Mouse (Mus musculus) embryonic facial prominence, embryonic 14.5 days (tissue): ENCODE data around the gene Rprd1b. TPM values are rescaled to one million over a fixed set of nuclear protein-coding genes. Genes with fewer than 3 reads are reported as not detected.

Experiments
- ATAC-seq: fragments of 200-750 bp; cut with Nextera tagmentation; 2 replicates; pipeline ENCODE4 v1.8.0; 2017; ENCODE audit warnings: low read depth, moderate number of reproducible peaks, moderate TSS enrichment
- DNase-seq: peaks from one replicate; pipeline ENCODE4 v3.0.0-alpha.2; 2015; ENCODE audit warnings: low spot score
- H3K27ac ChIP-seq: fragments of 300-500 bp; sonication (generic); replicated peaks from 2 replicates; pipeline ENCODE4 v1.5.1; 2014; ENCODE audit warnings: low read depth, mild to moderate bottlenecking, low read length, moderate library complexity
- H3K27me3 ChIP-seq: fragments of 300-500 bp; sonication (generic); replicated peaks from 2 replicates; pipeline ENCODE4 v1.6.1; 2014; ENCODE audit warnings: low read length; ENCODE audit not compliant: control insufficient read depth, insufficient read depth
- H3K36me3 ChIP-seq: fragments of 300-500 bp; sonication (generic); 2 replicates; pipeline ENCODE4 v1.6.1; 2014; ENCODE audit warnings: low read length, mixed read lengths; ENCODE audit not compliant: control insufficient read depth, insufficient read depth
- H3K4me1 ChIP-seq: fragments of 300-500 bp; sonication (generic); 2 replicates; pipeline ENCODE4 v1.6.1; 2014; ENCODE audit warnings: antibody characterized with exemption, low read length; ENCODE audit not compliant: control insufficient read depth, insufficient read depth
- H3K4me2 ChIP-seq: fragments of 300-500 bp; sonication (generic); 2 replicates; pipeline ENCODE4 v1.6.1; 2014; ENCODE audit warnings: low read depth, mild to moderate bottlenecking, low read length, moderate library complexity, mixed read lengths
- H3K4me3 ChIP-seq: fragments of 300-500 bp; sonication (generic); 2 replicates; pipeline ENCODE4 v1.5.1; 2014; ENCODE audit warnings: low read depth, mild to moderate bottlenecking, low read length
- H3K9ac ChIP-seq: fragments of 300-500 bp; sonication (generic); 2 replicates; pipeline ENCODE4 v1.6.1; 2014; ENCODE audit warnings: low read depth, mild to moderate bottlenecking, low read length, moderate library complexity, mixed read lengths
- H3K9me3 ChIP-seq: fragments of 300-500 bp; sonication (generic); 2 replicates; pipeline ENCODE4 v1.6.1; 2016; ENCODE audit warnings: low read length; ENCODE audit not compliant: control insufficient read depth
- WGBS: fragments of 180-500 bp; shearing (Covaris S2); extraction: QIAGEN DNeasy Blood & Tissue Kit; methylation state at CpG from one replicate; pipeline ENCODE4 v1.1.7; 2014; 5-methylcytosine and 5-hydroxymethylcytosine counted together
- polyA plus RNA-seq: library from polyadenylated mRNA; unstranded; fragments of >200 nt; fragmentation: Nextera tagmentation; extraction: Ambion mirVana; gene quantifications from 2 replicates; pipeline ENCODE4 v1.2.1, GENCODE M21; 2014

Gene Rprd1b
- polyA plus RNA-seq, 1 experiment from 2014 or later = 32.8 TPM

- Histone ChIP-seq H3K4me3 (no peak overlapping the region), H3K9ac (no peak overlapping the region), H3K36me3 (no peaks in the 10 kb centered on the region), H3K27ac (peak overlapping the region; percentile 68), H3K27me3 (no peaks in the 10 kb centered on the region), H3K4me2 (peak overlapping the region; percentile 8; the same call in 1 of the 2 replicates), H3K4me1 (peaks cover 23% of the 10 kb centered on the region; the same call in 1 of the 2 replicates), H3K9me3 (no peaks in the 10 kb centered on the region)
- peak; percentile 93 for DNase-seq
- ATAC-seq = peak; percentile 74
- WGBS = 22% methylated on average over 9 of the region's 9 CpGs
These were observed 85.4 kb downstream of the Rprd1b start for GRCm38 (mm10) chr2:158113591-158114257.

GRCm38 (mm10) chr2:158114931-158115330 lies 86.6 kb downstream of the Rprd1b start:
- WGBS = 38% methylated on average over 5 of the region's 5 CpGs
- Histone ChIP-seq H3K27me3 (no peaks in the 10 kb centered on the region), H3K36me3 (no peaks in the 10 kb centered on the region), H3K4me1 (peaks cover 17% of the 10 kb centered on the region; the same call in 1 of the 2 replicates), H3K4me2 (no peak overlapping the region), H3K9me3 (no peaks in the 10 kb centered on the region), H3K27ac (no peak overlapping the region), H3K9ac (no peak overlapping the region), H3K4me3 (no peak overlapping the region)
- DNase-seq (no peak), ATAC-seq (no peak)

- H3K4me2 ChIP-seq = no peak overlapping the region
- no peak overlapping the region for H3K9ac ChIP-seq
- 91% methylated on average over 3 of the region's 3 CpGs for WGBS
- no peaks in the 10 kb centered on the region for H3K36me3 ChIP-seq
- H3K27me3 ChIP-seq = no peaks in the 10 kb centered on the region
- H3K4me1 ChIP-seq = peaks cover 15% of the 10 kb centered on the region; the same call in 1 of the 2 replicates
- no peaks in the 10 kb centered on the region for H3K9me3 ChIP-seq
- DNase-seq = no peak
- H3K27ac ChIP-seq = no peak overlapping the region
- H3K4me3 ChIP-seq = no peak overlapping the region
- ATAC-seq = no peak; the same call in 1 of the 2 replicates
These were observed 87.6 kb downstream of the Rprd1b start for GRCm38 (mm10) chr2:158115838-158116453.

GRCm38 (mm10) chr2:158116653-158117052 lies 88.4 kb downstream of the Rprd1b start:
- Histone ChIP-seq H3K4me1 (peaks cover 15% of the 10 kb centered on the region; the same call in 1 of the 2 replicates), H3K36me3 (no peaks in the 10 kb centered on the region), H3K9me3 (no peaks in the 10 kb centered on the region), H3K9ac (no peak overlapping the region), H3K27me3 (no peaks in the 10 kb centered on the region), H3K4me3 (no peak overlapping the region), H3K27ac (no peak overlapping the region), H3K4me2 (no peak overlapping the region)
- DNase-seq (no peak), ATAC-seq (no peak)
- 57% methylated on average over 6 of the region's 6 CpGs for WGBS

- ATAC-seq (no peak), DNase-seq (no peak)
- Histone ChIP-seq H3K4me1 (peaks cover 5% of the 10 kb centered on the region; the same call in 1 of the 2 replicates), H3K4me3 (no peak overlapping the region), H3K27me3 (no peaks in the 10 kb centered on the region), H3K27ac (no peak overlapping the region), H3K4me2 (no peak overlapping the region), H3K36me3 (no peaks in the 10 kb centered on the region), H3K9ac (no peak overlapping the region), H3K9me3 (no peaks in the 10 kb centered on the region)
- 78% methylated on average over 4 of the region's 4 CpGs for WGBS
These were observed 90.8 kb downstream of the Rprd1b start for GRCm38 (mm10) chr2:158119145-158119544.

- no peak overlapping the region for H3K9ac ChIP-seq
- WGBS = 68% methylated on average over 8 of the region's 8 CpGs
- no peak overlapping the region for H3K4me3 ChIP-seq
- H3K27ac ChIP-seq = no peak overlapping the region
- H3K4me1 ChIP-seq = no peaks in the 10 kb centered on the region
- DNase-seq (no peak), ATAC-seq (no peak)
- no peaks in the 10 kb centered on the region for H3K27me3 ChIP-seq
- H3K9me3 ChIP-seq = no peaks in the 10 kb centered on the region
- no peak overlapping the region for H3K4me2 ChIP-seq
- no peaks in the 10 kb centered on the region; the same call in 1 of the 2 replicates for H3K36me3 ChIP-seq
These were observed 91.9 kb downstream of the Rprd1b start for GRCm38 (mm10) chr2:158120211-158120610.

GRCm38 (mm10) chr2:158120868-158121267 lies 92.6 kb downstream of the Rprd1b start:
- no peak overlapping the region for H3K9ac ChIP-seq
- no peak overlapping the region for H3K4me3 ChIP-seq
- DNase-seq (no peak), ATAC-seq (no peak)
- H3K4me2 ChIP-seq = no peak overlapping the region
- 82% methylated on average over 3 of the region's 3 CpGs for WGBS
- no peaks in the 10 kb centered on the region for H3K27me3 ChIP-seq
- no peaks in the 10 kb centered on the region for H3K4me1 ChIP-seq
- H3K36me3 ChIP-seq = no peaks in the 10 kb centered on the region; the same call in 1 of the 2 replicates
- no peak overlapping the region for H3K27ac ChIP-seq
- peaks cover 5% of the 10 kb centered on the region; the same call in 1 of the 2 replicates for H3K9me3 ChIP-seq

GRCm38 (mm10) chr2:158121645-158122326 lies 93.5 kb downstream of the Rprd1b start:
- Histone ChIP-seq H3K27me3 (no peaks in the 10 kb centered on the region), H3K9ac (no peak overlapping the region), H3K4me2 (no peak overlapping the region), H3K36me3 (no peaks in the 10 kb centered on the region; the same call in 1 of the 2 replicates), H3K9me3 (peaks cover 6% of the 10 kb centered on the region; the same call in 1 of the 2 replicates), H3K27ac (no peak overlapping the region), H3K4me3 (no peak overlapping the region), H3K4me1 (no peaks in the 10 kb centered on the region)
- WGBS = 65% methylated on average over 10 of the region's 12 CpGs
- DNase-seq (no peak), ATAC-seq (no peak)
